Mouse (Mus musculus) kidney, embryonic 14.5 days (tissue): ENCODE results near the gene Ralgapa2. TPM values are rescaled to one million over a fixed set of nuclear protein-coding genes. Genes with fewer than 3 reads are reported as not detected.
A peak's percentile ranks its signal among the peaks of the same experiment; 100 is the strongest.

Experiments used
- ATAC-seq: fragments of 200-750 bp; cut with Nextera tagmentation; 2 replicates; pipeline ENCODE4 v1.8.0; 2017; ENCODE audit warnings: moderate number of reproducible peaks, mild to moderate bottlenecking, moderate TSS enrichment, moderate library complexity; ENCODE audit not compliant: low FRiP score, low TSS enrichment
- H3K27ac ChIP-seq: fragments of 300-500 bp; sonication (generic); 2 replicates; pipeline ENCODE4 v1.5.1; 2014; ENCODE audit warnings: low read depth, mild to moderate bottlenecking, low read length, moderate library complexity, mixed read lengths
- H3K27me3 ChIP-seq: fragments of 300-500 bp; sonication (generic); 2 replicates; pipeline ENCODE4 v1.6.1; 2014; ENCODE audit warnings: mild to moderate bottlenecking, low read length; ENCODE audit not compliant: control insufficient read depth, insufficient read depth
- H3K36me3 ChIP-seq: fragments of 300-500 bp; sonication (generic); 2 replicates; pipeline ENCODE4 v1.6.1; 2014; ENCODE audit warnings: low read length, mixed read lengths; ENCODE audit not compliant: control insufficient read depth, insufficient read depth
- H3K4me1 ChIP-seq: fragments of 300-500 bp; sonication (generic); 2 replicates; pipeline ENCODE4 v1.6.1; 2014; ENCODE audit warnings: low read length, mixed read lengths; ENCODE audit not compliant: control insufficient read depth, insufficient read depth
- H3K4me2 ChIP-seq: fragments of 300-500 bp; sonication (generic); replicated peaks from 2 replicates; pipeline ENCODE4 v1.6.1; 2014; ENCODE audit warnings: low read depth, mild to moderate bottlenecking, low read length
- H3K4me3 ChIP-seq: fragments of 300-500 bp; sonication (generic); 2 replicates; pipeline ENCODE4 v1.5.1; 2014; ENCODE audit warnings: mild to moderate bottlenecking, low read length
- H3K9ac ChIP-seq: fragments of 300-500 bp; sonication (generic); 2 replicates; pipeline ENCODE4 v1.6.1; 2014; ENCODE audit warnings: low read depth, mild to moderate bottlenecking, low read length, moderate library complexity
- H3K9me3 ChIP-seq: fragments of 300-500 bp; sonication (generic); 2 replicates; pipeline ENCODE4 v1.6.1; 2016; ENCODE audit warnings: low read length; ENCODE audit not compliant: control insufficient read depth
- WGBS: fragments of 180-500 bp; shearing (Covaris S2); extraction: QIAGEN DNeasy Blood & Tissue Kit; methylation state at CpG from one replicate; pipeline ENCODE4 v1.1.7; 2014; 5-methylcytosine and 5-hydroxymethylcytosine counted together
- polyA plus RNA-seq: library from polyadenylated mRNA; unstranded; fragments of >200 nt; fragmentation: Nextera tagmentation; extraction: Ambion mirVana; gene quantifications from 2 replicates; pipeline ENCODE4 v1.2.1, GENCODE M21; 2014

Ralgapa2 gene
- polyA plus RNA-seq, 1 experiment from 2014 or later, result 8.5 TPM

DNA sequence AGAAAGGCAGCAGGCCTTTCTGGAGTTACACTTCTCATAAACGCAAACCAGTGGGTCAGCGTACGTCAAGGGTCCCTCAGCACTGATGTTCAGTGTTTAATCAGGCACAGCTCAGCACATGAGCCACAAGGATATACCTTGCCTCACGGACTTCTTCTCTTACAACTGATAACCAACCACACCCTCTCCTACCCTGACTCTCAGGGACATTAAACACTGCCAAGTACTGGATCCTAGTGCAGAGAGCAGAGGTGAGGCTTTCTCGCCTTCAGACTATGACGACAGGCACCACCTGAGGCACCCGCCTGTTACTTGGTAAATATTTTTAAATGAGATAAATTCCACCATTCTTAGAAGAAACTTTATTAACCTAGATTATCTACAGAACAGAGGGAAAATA, 85.8 kb downstream of the Ralgapa2 start:
- Histone ChIP-seq H3K4me2 (no peak overlapping the region), H3K9ac (no peak overlapping the region), H3K27me3 (no peaks in the 10 kb centered on the region), H3K4me3 (no peak overlapping the region), H3K4me1 (no peaks in the 10 kb centered on the region), H3K9me3 (no peaks in the 10 kb centered on the region), H3K36me3 (no peaks in the 10 kb centered on the region; the same call in 1 of the 2 replicates), H3K27ac (no peak overlapping the region)
- no peak for ATAC-seq
- 86% methylated on average over 7 of the region's 7 CpGs for WGBS

DNA sequence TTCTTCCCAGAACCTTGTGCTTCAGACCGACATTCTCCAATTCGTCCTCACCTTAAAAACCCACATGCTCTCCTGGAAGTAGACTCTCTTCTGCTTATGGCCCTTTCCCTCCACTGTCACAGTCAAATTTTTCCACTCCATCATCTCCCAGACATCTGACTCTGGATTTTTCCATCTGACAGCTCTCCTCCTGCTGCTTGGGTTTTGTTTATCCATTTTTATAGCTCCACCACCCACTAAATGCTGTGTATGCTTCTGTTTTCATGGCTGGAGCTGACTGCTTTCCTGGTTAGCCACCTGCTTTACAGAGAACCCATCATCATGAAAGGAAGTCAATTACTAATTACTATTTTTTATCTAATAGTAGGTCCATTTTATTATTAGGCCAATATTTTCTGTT, 86.9 kb downstream of the Ralgapa2 start:
- no peaks in the 10 kb centered on the region for H3K4me1 ChIP-seq
- no peak overlapping the region for H3K4me2 ChIP-seq
- no peaks in the 10 kb centered on the region for H3K9me3 ChIP-seq
- no peaks in the 10 kb centered on the region for H3K27me3 ChIP-seq
- no peaks in the 10 kb centered on the region; the same call in 1 of the 2 replicates for H3K36me3 ChIP-seq
- ATAC-seq, result no peak
- no peak overlapping the region for H3K27ac ChIP-seq
- H3K4me3 ChIP-seq, result no peak overlapping the region
- no peak overlapping the region for H3K9ac ChIP-seq
- 82% methylated on average over 2 of the region's 2 CpGs for WGBS

DNA sequence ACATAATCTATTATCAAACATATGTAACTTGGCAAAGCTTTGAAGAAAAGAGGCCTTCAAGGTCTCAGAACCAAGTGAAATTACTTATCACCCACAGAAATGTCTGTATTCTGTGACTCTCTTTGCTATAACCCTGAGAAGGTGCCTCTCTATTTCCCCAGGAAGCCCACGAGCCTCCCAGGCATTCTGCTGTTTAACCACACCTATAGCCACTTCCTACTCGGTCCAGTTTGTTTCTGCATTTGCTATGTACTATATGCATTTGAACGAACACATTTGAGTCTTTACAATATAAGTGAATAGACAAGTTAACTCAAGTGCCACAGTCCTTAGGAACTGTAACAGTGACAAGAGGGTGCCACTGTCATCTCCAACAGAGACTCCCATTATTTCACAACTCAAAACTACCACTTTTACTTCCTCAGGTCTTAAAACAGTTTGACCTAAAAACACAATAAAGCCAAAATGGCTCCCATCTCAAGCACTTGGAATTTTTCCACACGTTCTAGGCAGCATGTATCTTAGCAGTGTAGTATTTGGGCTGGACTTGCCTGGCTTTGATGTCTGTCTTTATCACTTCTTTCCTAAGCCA, 88.3 kb downstream of the Ralgapa2 start:
- H3K4me1 ChIP-seq, result no peaks in the 10 kb centered on the region
- no peak overlapping the region for H3K27ac ChIP-seq
- no peaks in the 10 kb centered on the region for H3K9me3 ChIP-seq
- H3K9ac ChIP-seq, result no peak overlapping the region
- no peak overlapping the region for H3K4me2 ChIP-seq
- H3K4me3 ChIP-seq, result no peak overlapping the region
- H3K36me3 ChIP-seq, result no peaks in the 10 kb centered on the region; the same call in 1 of the 2 replicates
- no peaks in the 10 kb centered on the region for H3K27me3 ChIP-seq
- WGBS, result 84% methylated on average over 4 of the region's 4 CpGs
- no peak for ATAC-seq

DNA sequence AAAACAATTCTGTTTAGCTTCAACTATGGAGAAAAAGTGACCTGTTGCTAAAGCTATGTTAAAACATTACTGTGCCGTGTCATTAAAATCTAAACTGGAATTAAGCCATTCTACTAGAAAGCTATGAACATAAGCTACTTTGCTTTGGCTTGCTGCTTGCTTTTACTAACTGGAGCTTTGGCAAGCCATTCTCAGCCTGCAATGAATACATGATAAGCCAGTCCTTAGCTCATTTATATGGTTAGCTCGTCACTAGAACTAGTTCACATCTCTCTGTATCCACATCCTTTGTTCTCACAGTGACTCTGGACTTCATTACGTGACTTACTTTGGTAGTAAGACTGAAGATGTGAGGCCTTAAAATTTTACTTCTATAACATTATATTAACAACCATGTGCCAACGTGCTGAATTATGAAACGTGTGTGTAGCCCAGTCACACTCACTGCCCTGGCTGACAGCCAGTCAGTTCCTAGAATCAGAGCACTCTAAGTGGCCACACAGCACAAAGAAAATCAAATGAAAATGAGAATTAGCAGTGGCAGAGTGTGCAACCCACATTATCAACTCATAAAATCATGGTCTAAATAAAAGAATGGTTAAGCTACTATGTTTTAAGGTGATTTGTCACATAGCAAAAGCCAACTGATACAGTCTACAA, 89.0 kb downstream of the Ralgapa2 start:
- Histone ChIP-seq H3K9ac (no peak overlapping the region), H3K27ac (no peak overlapping the region), H3K4me1 (no peaks in the 10 kb centered on the region), H3K36me3 (no peaks in the 10 kb centered on the region; the same call in 1 of the 2 replicates), H3K27me3 (no peaks in the 10 kb centered on the region), H3K4me3 (no peak overlapping the region), H3K4me2 (no peak overlapping the region), H3K9me3 (no peaks in the 10 kb centered on the region)
- no peak for ATAC-seq
- 88% methylated on average over 5 of the region's 5 CpGs for WGBS

DNA sequence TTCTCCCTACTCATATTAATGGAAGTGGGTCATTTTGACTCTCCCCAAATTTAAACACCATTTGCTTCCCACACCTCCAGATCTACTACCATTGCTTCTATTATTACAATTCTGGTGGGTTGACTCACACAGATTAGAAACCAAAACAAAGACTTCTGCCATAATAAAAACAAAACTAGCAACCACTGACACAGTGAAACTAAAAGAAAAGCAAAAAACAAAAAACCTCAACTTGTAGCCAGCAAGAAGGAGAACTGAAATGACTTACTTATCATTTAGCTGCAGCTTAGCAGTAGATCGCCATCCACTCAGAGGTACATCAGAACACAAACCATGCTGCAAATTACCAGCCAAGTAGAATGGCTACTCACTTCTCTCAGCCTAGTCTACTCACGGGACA, 95.9 kb downstream of the Ralgapa2 start:
- Histone ChIP-seq H3K27me3 (no peaks in the 10 kb centered on the region), H3K4me1 (no peaks in the 10 kb centered on the region), H3K36me3 (no peaks in the 10 kb centered on the region), H3K27ac (no peak overlapping the region), H3K4me3 (no peak overlapping the region), H3K9me3 (no peaks in the 10 kb centered on the region), H3K9ac (no peak overlapping the region), H3K4me2 (no peak overlapping the region)
- ATAC-seq, result no peak
- WGBS, result 83% methylated on average over 2 of the region's 2 CpGs

DNA sequence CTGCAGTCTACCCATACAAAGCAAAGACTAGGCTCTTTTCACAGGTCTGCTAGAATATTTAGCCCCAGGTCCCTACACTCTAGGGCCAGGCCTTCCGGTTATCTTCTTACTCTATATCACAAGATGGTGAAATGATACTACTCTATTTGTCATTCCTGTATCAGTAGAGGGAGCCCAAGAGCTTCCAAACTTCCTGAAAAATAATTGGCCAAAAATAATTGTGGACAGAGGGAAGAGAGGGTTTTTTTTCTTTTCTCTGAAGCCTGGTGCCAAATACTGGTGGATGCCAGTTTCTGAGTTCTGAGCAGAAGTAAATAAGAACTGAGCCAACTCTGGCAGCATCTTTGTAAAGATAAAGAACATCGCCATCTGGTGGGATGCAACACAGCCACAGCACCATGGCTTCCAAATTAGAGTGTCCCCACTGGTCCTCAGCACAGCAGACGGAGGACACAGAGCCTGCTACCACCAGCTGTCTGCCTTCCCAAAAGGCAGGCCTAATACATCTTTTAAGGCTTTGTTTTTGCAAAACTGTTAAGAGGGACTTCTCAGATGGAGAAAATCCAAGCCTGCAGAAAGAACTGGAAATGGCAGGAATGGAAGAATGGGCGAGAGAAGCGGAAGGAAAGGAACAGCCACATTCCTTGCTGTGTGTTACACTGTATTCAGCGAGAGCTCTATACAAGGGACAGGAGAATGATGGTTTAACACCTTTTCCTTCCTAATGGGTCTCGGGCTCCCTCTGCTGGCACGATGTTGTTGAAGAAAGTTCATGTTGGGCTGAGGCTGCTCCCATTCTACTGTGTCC, 97.5 kb downstream of the Ralgapa2 start:
- Histone ChIP-seq H3K9me3 (no peaks in the 10 kb centered on the region), H3K27ac (no peak overlapping the region), H3K4me3 (no peak overlapping the region), H3K36me3 (no peaks in the 10 kb centered on the region), H3K4me2 (no peak overlapping the region), H3K27me3 (no peaks in the 10 kb centered on the region), H3K9ac (no peak overlapping the region), H3K4me1 (no peaks in the 10 kb centered on the region)
- peak; percentile 83 for ATAC-seq
- 33% methylated on average over 8 of the region's 8 CpGs for WGBS

DNA sequence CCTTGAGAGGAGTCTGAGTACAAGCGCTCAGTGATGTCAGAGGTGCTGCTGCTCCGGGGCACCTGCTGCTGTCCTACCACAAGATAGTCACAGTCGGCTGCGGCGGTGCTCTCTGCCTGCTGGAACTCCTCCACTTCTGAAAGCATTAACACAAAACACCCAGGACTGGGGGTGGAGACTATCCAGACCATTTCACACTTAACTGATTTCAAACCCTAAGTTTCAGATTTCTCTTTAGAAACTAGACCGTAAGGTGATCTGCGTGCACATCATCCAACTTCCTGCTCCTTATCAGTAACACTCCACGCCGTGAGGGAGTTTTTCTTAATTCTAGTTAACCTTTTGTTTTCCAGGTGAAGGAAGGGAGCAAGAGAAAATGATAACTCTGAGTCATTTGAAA, 99.4 kb downstream of the Ralgapa2 start:
- Histone ChIP-seq H3K9ac (no peak overlapping the region), H3K4me1 (no peaks in the 10 kb centered on the region), H3K36me3 (no peaks in the 10 kb centered on the region), H3K4me3 (no peak overlapping the region), H3K27ac (no peak overlapping the region), H3K4me2 (no peak overlapping the region), H3K9me3 (no peaks in the 10 kb centered on the region), H3K27me3 (no peaks in the 10 kb centered on the region)
- peak; percentile 82; the same call in 1 of the 2 replicates for ATAC-seq
- WGBS, result 32% methylated on average over 9 of the region's 9 CpGs

DNA sequence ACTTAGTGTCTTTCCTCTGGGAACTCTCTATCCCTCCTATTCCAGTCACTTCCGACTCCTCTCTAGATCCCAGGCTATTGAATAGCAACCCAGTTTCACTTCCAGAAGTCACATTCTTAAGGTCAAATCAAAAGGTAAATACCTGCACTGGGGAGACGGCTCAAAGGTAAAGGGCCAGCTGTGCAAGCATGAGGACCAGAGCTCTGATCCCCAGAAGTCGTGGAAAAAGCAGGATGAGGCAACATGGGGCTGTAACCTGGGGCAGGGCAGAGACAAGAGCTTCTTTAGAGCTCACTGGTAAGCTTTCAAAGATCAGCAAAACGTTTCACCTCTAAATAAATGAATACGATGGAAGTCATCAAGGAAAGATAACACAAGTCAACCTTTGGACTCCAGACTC, 100.2 kb downstream of the Ralgapa2 start:
- Histone ChIP-seq H3K27ac (no peak overlapping the region), H3K36me3 (no peaks in the 10 kb centered on the region), H3K9ac (no peak overlapping the region), H3K9me3 (no peaks in the 10 kb centered on the region), H3K27me3 (no peaks in the 10 kb centered on the region), H3K4me2 (no peak overlapping the region), H3K4me3 (no peak overlapping the region), H3K4me1 (no peaks in the 10 kb centered on the region)
- ATAC-seq, result no peak
- WGBS, result 70% methylated on average over 5 of the region's 5 CpGs

DNA sequence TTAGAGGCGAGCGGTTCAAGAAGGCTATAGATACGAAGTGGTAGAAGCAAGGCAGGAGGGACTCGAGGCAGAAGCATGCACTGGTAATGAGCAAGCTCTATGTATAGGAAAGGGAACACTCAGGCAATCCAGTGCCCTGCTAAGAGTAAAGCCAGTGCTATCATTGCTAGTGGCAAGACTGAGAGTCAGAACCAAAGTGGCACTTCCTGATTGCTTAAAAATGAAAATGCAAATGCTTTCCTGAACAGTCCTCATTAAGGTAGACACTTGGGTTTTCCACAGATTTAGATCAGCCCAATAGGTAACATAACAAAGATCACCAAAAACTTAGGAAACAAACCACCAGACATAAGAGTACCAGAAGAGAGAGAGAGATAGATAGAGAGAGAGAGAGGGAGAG, 105.1 kb downstream of the Ralgapa2 start:
- H3K4me2 ChIP-seq, result no peak overlapping the region
- H3K27ac ChIP-seq, result no peak overlapping the region
- H3K36me3 ChIP-seq, result no peaks in the 10 kb centered on the region
- WGBS, result 91% methylated on average over 4 of the region's 4 CpGs
- H3K4me3 ChIP-seq, result no peak overlapping the region
- H3K9ac ChIP-seq, result no peak overlapping the region
- ATAC-seq, result no peak
- H3K4me1 ChIP-seq, result no peaks in the 10 kb centered on the region
- no peaks in the 10 kb centered on the region for H3K9me3 ChIP-seq
- H3K27me3 ChIP-seq, result no peaks in the 10 kb centered on the region
